Mouse (Mus musculus) G1E (cell line): Measurements from ENCODE around the gene P2rx1.

Experiments
- CTCF ChIP-seq: IDR thresholded peaks from 2 replicates; pipeline ENCODE4 v1.5.1; 2012; ENCODE audit warnings: low read depth, low read length, inconsistent platforms, mixed read lengths
- TAL1 ChIP-seq: conservative IDR thresholded peaks from 2 replicates; pipeline ENCODE4 v1.6.1; 2012; ENCODE audit warnings: low read depth, low read length, inconsistent platforms, mixed read lengths

- TF ChIP-seq TAL1 (no peak), CTCF (no peak)
Measured at GRCm38 (mm10) chr11:73007113-73007512, 8.2 kb downstream of the P2rx1 start.
